Mouse (Mus musculus): ENCODE results near the gene Rbm33. TPM values are rescaled to one million over a fixed set of nuclear protein-coding genes. Genes with fewer than 3 reads are reported as not detected.

Rbm33 gene
- polyA plus RNA-seq, 1 experiment from 2014 or later, result 15.0 TPM

GRCm38 (mm10) chr5:28292281-28292680, 24.6 kb upstream of the Rbm33 start:
- WGBS, result 38% methylated on average over 3 of the region's 3 CpGs
- no peaks in the 10 kb centered on the region for H3K4me1 ChIP-seq (ENCODE audit: control insufficient read depth, insufficient read depth, low read length)
- H3K4me3 ChIP-seq (ENCODE audit: low read depth, low read length), result no peak overlapping the region
- H3K9ac ChIP-seq (ENCODE audit: low read depth, low read length), result no peak overlapping the region
- H3K27me3 ChIP-seq (replicated peaks; ENCODE audit: control insufficient read depth, insufficient read depth, low read length), result no peaks in the 10 kb centered on the region
- DNase-seq (ENCODE audit: low spot score) (no peak), ATAC-seq (ENCODE audit: low read depth) (no peak)
- H3K9me3 ChIP-seq (ENCODE audit: control insufficient read depth, low read length), result no peaks in the 10 kb centered on the region
- no peak overlapping the region for H3K27ac ChIP-seq (replicated peaks; ENCODE audit: low read depth, low read length)
- no peak overlapping the region for H3K4me2 ChIP-seq (ENCODE audit: low read depth, low read length)
- no peaks in the 10 kb centered on the region for H3K36me3 ChIP-seq (ENCODE audit: control insufficient read depth, insufficient read depth, low read length)

- Histone ChIP-seq H3K9me3 (ENCODE audit: control insufficient read depth, low read length) (no peaks in the 10 kb centered on the region), H3K4me3 (ENCODE audit: low read depth, low read length) (no peak overlapping the region)
These were observed 22.9 kb upstream of the Rbm33 start for GRCm38 (mm10) chr5:28293990-28294389.

GRCm38 (mm10) chr5:28298161-28298560, 18.8 kb upstream of the Rbm33 start:
- Histone ChIP-seq H3K4me2 (ENCODE audit: low read depth, low read length) (no peak overlapping the region), H3K27me3 (replicated peaks; ENCODE audit: control insufficient read depth, insufficient read depth, low read length) (no peaks in the 10 kb centered on the region), H3K4me1 (ENCODE audit: control insufficient read depth, insufficient read depth, low read length) (no peaks in the 10 kb centered on the region), H3K4me3 (ENCODE audit: low read depth, low read length) (no peak overlapping the region), H3K27ac (replicated peaks; ENCODE audit: low read depth, low read length) (no peak overlapping the region), H3K9me3 (ENCODE audit: control insufficient read depth, low read length) (no peaks in the 10 kb centered on the region), H3K9ac (ENCODE audit: low read depth, low read length) (no peak overlapping the region), H3K36me3 (ENCODE audit: control insufficient read depth, insufficient read depth, low read length) (no peaks in the 10 kb centered on the region)
- WGBS, result 78% methylated on average over 5 of the region's 5 CpGs
- no peak for DNase-seq (ENCODE audit: low spot score)
- ATAC-seq (ENCODE audit: low read depth), result no peak

More at GRCm38 (mm10) chr5:28293990-28294389, 22.9 kb upstream of the Rbm33 start:
- no peaks in the 10 kb centered on the region for H3K27me3 ChIP-seq (replicated peaks; ENCODE audit: control insufficient read depth, insufficient read depth, low read length)
- WGBS, result 5% methylated on average over 6 of the region's 6 CpGs
- H3K4me2 ChIP-seq (ENCODE audit: low read depth, low read length), result no peak overlapping the region
- H3K36me3 ChIP-seq (ENCODE audit: control insufficient read depth, insufficient read depth, low read length), result no peaks in the 10 kb centered on the region
- peak; percentile 54 for DNase-seq (ENCODE audit: low spot score)
- no peak overlapping the region for H3K9ac ChIP-seq (ENCODE audit: low read depth, low read length)
- no peaks in the 10 kb centered on the region for H3K4me1 ChIP-seq (ENCODE audit: control insufficient read depth, insufficient read depth, low read length)
- ATAC-seq (ENCODE audit: low read depth), result no peak
- H3K27ac ChIP-seq (replicated peaks; ENCODE audit: low read depth, low read length), result no peak overlapping the region

GRCm38 (mm10) chr5:28298693-28299092, 18.2 kb upstream of the Rbm33 start:
- WGBS, result 51% methylated on average over 3 of the region's 3 CpGs

GRCm38 (mm10) chr5:28299346-28299745, 17.6 kb upstream of the Rbm33 start:
- no peak overlapping the region for H3K27ac ChIP-seq (replicated peaks; ENCODE audit: low read depth, low read length)
- H3K27me3 ChIP-seq (replicated peaks; ENCODE audit: control insufficient read depth, insufficient read depth, low read length), result no peaks in the 10 kb centered on the region
- DNase-seq (ENCODE audit: low spot score) (no peak), ATAC-seq (ENCODE audit: low read depth) (no peak)
- H3K4me1 ChIP-seq (ENCODE audit: control insufficient read depth, insufficient read depth, low read length), result no peaks in the 10 kb centered on the region
- H3K9me3 ChIP-seq (ENCODE audit: control insufficient read depth, low read length), result no peaks in the 10 kb centered on the region
- no peak overlapping the region for H3K9ac ChIP-seq (ENCODE audit: low read depth, low read length)
- no peaks in the 10 kb centered on the region for H3K36me3 ChIP-seq (ENCODE audit: control insufficient read depth, insufficient read depth, low read length)
- no peak overlapping the region for H3K4me2 ChIP-seq (ENCODE audit: low read depth, low read length)
- WGBS, result 81% methylated on average over 6 of the region's 6 CpGs
- H3K4me3 ChIP-seq (ENCODE audit: low read depth, low read length), result no peak overlapping the region

More at GRCm38 (mm10) chr5:28298693-28299092, 18.2 kb upstream of the Rbm33 start:
- ATAC-seq (ENCODE audit: low read depth) (no peak; the same call in 1 of the 2 replicates), DNase-seq (ENCODE audit: low spot score) (peak; percentile 36)
- Histone ChIP-seq H3K4me1 (ENCODE audit: control insufficient read depth, insufficient read depth, low read length) (no peaks in the 10 kb centered on the region), H3K9me3 (ENCODE audit: control insufficient read depth, low read length) (no peaks in the 10 kb centered on the region), H3K27ac (replicated peaks; ENCODE audit: low read depth, low read length) (no peak overlapping the region), H3K4me2 (ENCODE audit: low read depth, low read length) (no peak overlapping the region), H3K9ac (ENCODE audit: low read depth, low read length) (no peak overlapping the region), H3K27me3 (replicated peaks; ENCODE audit: control insufficient read depth, insufficient read depth, low read length) (no peaks in the 10 kb centered on the region), H3K36me3 (ENCODE audit: control insufficient read depth, insufficient read depth, low read length) (no peaks in the 10 kb centered on the region), H3K4me3 (ENCODE audit: low read depth, low read length) (no peak overlapping the region)

- DNase-seq (ENCODE audit: low spot score), result no peak
- Histone ChIP-seq H3K27me3 (replicated peaks; ENCODE audit: control insufficient read depth, insufficient read depth, low read length) (no peaks in the 10 kb centered on the region), H3K4me1 (ENCODE audit: control insufficient read depth, insufficient read depth, low read length) (no peaks in the 10 kb centered on the region), H3K4me2 (ENCODE audit: low read depth, low read length) (no peak overlapping the region), H3K36me3 (ENCODE audit: control insufficient read depth, insufficient read depth, low read length) (no peaks in the 10 kb centered on the region), H3K27ac (replicated peaks; ENCODE audit: low read depth, low read length) (no peak overlapping the region), H3K4me3 (ENCODE audit: low read depth, low read length) (no peak overlapping the region), H3K9me3 (ENCODE audit: control insufficient read depth, low read length) (no peaks in the 10 kb centered on the region), H3K9ac (ENCODE audit: low read depth, low read length) (no peak overlapping the region)
- no peak for ATAC-seq (ENCODE audit: low read depth)
- 84% methylated on average over 1 of the region's 1 CpGs for WGBS
These were observed 14.2 kb upstream of the Rbm33 start for GRCm38 (mm10) chr5:28302671-28303070.

- no peak for ATAC-seq (ENCODE audit: low read depth)
- no peak overlapping the region for H3K4me2 ChIP-seq (ENCODE audit: low read depth, low read length)
- no peak for DNase-seq (ENCODE audit: low spot score)
- H3K9me3 ChIP-seq (ENCODE audit: control insufficient read depth, low read length), result no peaks in the 10 kb centered on the region
- H3K4me3 ChIP-seq (ENCODE audit: low read depth, low read length), result no peak overlapping the region
- H3K27ac ChIP-seq (replicated peaks; ENCODE audit: low read depth, low read length), result no peak overlapping the region
- no peaks in the 10 kb centered on the region for H3K4me1 ChIP-seq (ENCODE audit: control insufficient read depth, insufficient read depth, low read length)
- no peaks in the 10 kb centered on the region for H3K36me3 ChIP-seq (ENCODE audit: control insufficient read depth, insufficient read depth, low read length)
- H3K27me3 ChIP-seq (replicated peaks; ENCODE audit: control insufficient read depth, insufficient read depth, low read length), result no peaks in the 10 kb centered on the region
- no peak overlapping the region for H3K9ac ChIP-seq (ENCODE audit: low read depth, low read length)
These were observed 12.4 kb upstream of the Rbm33 start for GRCm38 (mm10) chr5:28304551-28304950.

GRCm38 (mm10) chr5:28315526-28315925, 1.4 kb upstream of the Rbm33 start:
- Histone ChIP-seq H3K9me3 (ENCODE audit: control insufficient read depth, low read length) (no peaks in the 10 kb centered on the region), H3K27me3 (replicated peaks; ENCODE audit: control insufficient read depth, insufficient read depth, low read length) (no peaks in the 10 kb centered on the region), H3K4me1 (ENCODE audit: control insufficient read depth, insufficient read depth, low read length) (peaks cover 18% of the 10 kb centered on the region), H3K9ac (ENCODE audit: low read depth, low read length) (no peak overlapping the region), H3K36me3 (ENCODE audit: control insufficient read depth, insufficient read depth, low read length) (peaks cover 8% of the 10 kb centered on the region; the same call in 1 of the 2 replicates), H3K4me2 (ENCODE audit: low read depth, low read length) (no peak overlapping the region), H3K27ac (replicated peaks; ENCODE audit: low read depth, low read length) (no peak overlapping the region), H3K4me3 (ENCODE audit: low read depth, low read length) (no peak overlapping the region)
- WGBS, result 78% methylated on average over 8 of the region's 8 CpGs
- no peak for DNase-seq (ENCODE audit: low spot score)
- no peak for ATAC-seq (ENCODE audit: low read depth)

GRCm38 (mm10) chr5:28316151-28316721, 685 bp upstream of the Rbm33 start:
- no peak for ATAC-seq (ENCODE audit: low read depth)

More at GRCm38 (mm10) chr5:28316151-28316721, 685 bp upstream of the Rbm33 start:
- H3K27ac ChIP-seq (replicated peaks; ENCODE audit: low read depth, low read length), result peak overlapping the region; percentile 100
- peak overlapping the region; percentile 99 for H3K9ac ChIP-seq (ENCODE audit: low read depth, low read length)
- peak overlapping the region; percentile 98 for H3K4me3 ChIP-seq (ENCODE audit: low read depth, low read length)
- H3K9me3 ChIP-seq (ENCODE audit: control insufficient read depth, low read length), result no peaks in the 10 kb centered on the region
- peak overlapping the region; percentile 75 for H3K4me2 ChIP-seq (ENCODE audit: low read depth, low read length)
- H3K36me3 ChIP-seq (ENCODE audit: control insufficient read depth, insufficient read depth, low read length), result peaks cover 8% of the 10 kb centered on the region; the same call in 1 of the 2 replicates
- H3K27me3 ChIP-seq (replicated peaks; ENCODE audit: control insufficient read depth, insufficient read depth, low read length), result no peaks in the 10 kb centered on the region
- no peak for DNase-seq (ENCODE audit: low spot score)
- H3K4me1 ChIP-seq (ENCODE audit: control insufficient read depth, insufficient read depth, low read length), result peaks cover 20% of the 10 kb centered on the region
- under 1% methylated on average over 14 of the region's 14 CpGs for WGBS

All from embryonic facial prominence, embryonic 14.5 days (tissue).